Mouse (Mus musculus) embryonic stem cell, embryonic (primary cell): ENCODE results near the gene Gm11009.
"Not testable (repeated sequence)": the region's sequence is repeated elsewhere in the genome, so short reads cannot be mapped to it uniquely, and the experiment has no call there.

Experiments
- CTCF ChIA-PET, 4 experiments: fragments of 300-600 bp in 2 of 4; fragments of 350-600 bp in 2 of 4; sonication (Branson Sonifier 250); formaldehyde crosslinking; loops; one replicate each; lab custom pipeline; 2022; ENCODE audit warnings: inconsistent platforms in 2 of 4; lab: Charles Lee
- POLR2A ChIA-PET, 4 experiments: fragments of 300-600 bp in 2 of 4; fragments of 350-600 bp in 2 of 4; sonication (Branson Sonifier 250); formaldehyde crosslinking; loops; one replicate each; lab custom pipeline; 2022; ENCODE audit warnings: antibody characterized with exemption in 4 of 4, inconsistent platforms in 1 of 4; lab: Charles Lee

Gene Gm11009

DNA sequence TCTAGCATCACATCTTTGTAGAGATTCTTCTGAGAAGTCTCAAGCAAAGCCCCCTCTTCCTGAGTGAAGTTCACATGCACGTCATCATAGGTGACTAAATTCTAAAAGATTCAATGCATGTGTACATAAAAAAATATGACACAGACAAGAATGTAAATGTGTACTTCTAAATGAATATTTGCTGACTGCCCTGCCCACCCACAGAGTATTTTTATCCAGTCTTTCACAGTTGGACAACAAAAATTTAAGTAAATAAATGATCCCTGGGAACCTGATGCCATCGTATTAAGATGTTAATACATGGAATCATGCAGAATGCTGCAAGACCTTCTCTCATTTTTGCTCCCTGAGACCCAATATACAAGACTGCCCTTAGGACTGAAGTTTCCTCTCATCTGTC lies at the start of gene Gm11009:
TSS of gene Gm11009 (minus strand) at position 101 of the 400 bp plus-strand sequence.
- CTCF ChIA-PET, POLR2A ChIA-PET: not testable (repeated sequence)
